Mouse (Mus musculus): Measurements from ENCODE around the gene S100a10.

Gene S100a10

GRCm38 (mm10) chr3:93547099-93547648 lies 7.7 kb upstream of the S100a10 start:
- DNase-seq (ENCODE audit: low read depth, low spot score), result peak; percentile 75

DNA sequence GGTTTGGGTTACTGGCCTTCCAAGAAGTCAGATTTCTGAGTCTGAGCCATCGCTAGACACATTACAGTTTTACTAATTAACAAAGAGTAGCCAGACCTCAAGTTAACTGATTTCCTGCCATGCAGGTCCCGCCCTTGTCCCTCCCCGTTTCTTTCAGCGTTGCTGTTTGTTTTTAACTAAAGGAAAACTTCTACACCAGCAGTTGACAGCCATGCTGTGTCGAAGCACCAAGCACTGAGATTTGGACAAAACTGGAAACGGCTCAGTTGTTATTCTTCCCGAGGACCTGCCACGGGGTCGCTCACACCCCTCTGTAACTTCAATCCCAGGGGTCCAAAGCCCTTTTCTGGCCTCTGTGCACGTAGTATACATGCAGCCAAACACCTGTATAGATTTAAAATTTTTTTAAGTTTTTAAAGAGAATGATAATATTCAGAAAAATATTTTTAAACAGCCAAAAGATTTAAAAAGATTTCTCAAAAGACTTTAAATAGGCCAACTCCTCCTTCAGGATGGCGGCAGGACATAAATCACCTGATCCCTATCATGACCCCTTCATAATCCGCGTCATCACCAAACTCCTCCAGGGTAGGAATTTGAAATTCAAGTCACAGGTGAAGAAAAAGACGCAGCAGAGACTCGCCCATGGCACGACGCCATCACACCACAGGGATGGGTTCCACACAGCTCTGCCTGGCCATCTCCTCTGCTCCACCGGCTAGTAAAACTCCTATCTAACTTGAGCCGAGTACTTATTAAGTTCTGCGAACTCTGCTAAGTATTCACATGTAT lies 6.9 kb upstream of the S100a10 start:
- no peak for DNase-seq (ENCODE audit: low read depth, low spot score)

GRCm38 (mm10) chr3:93548541-93549266 lies 6.2 kb upstream of the S100a10 start:
- no peak for DNase-seq (ENCODE audit: low read depth, low spot score)

DNA sequence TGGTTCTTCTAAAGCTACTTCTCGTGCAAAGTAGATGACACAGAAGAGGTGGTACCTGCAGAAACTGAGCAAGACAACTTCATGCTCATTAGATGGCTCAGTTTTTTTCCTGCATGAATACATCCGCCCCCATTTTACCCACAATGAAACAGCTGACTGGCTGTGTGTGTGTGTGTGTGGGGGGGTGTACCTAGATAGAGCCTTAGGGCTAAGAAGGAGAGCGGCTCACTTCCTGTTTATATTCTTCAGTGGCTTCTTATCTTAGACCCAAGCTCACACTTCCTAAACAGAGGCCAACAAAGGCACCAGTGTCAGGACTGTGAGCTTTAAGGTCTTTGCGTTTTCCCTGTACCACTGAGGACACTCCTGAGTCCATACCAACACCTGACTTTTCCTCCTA lies 4.9 kb upstream of the S100a10 start:
- peak; percentile 25 for DNase-seq (ENCODE audit: low read depth, low spot score)

- no peak for DNase-seq (ENCODE audit: low read depth, low spot score)
These were observed 2.7 kb upstream of the S100a10 start for GRCm38 (mm10) chr3:93551950-93552901.

- DNase-seq (ENCODE audit: low read depth, low spot score), result no peak
These were observed 1.6 kb upstream of the S100a10 start for GRCm38 (mm10) chr3:93553311-93553710.

GRCm38 (mm10) chr3:93553765-93554378 lies 1.0 kb upstream of the S100a10 start:
- peak; percentile 65 for DNase-seq (ENCODE audit: low read depth, low spot score)

GRCm38 (mm10) chr3:93554379-93554980 lies 400 bp upstream of the S100a10 start:
- no peak for DNase-seq (ENCODE audit: low read depth, low spot score)

DNA sequence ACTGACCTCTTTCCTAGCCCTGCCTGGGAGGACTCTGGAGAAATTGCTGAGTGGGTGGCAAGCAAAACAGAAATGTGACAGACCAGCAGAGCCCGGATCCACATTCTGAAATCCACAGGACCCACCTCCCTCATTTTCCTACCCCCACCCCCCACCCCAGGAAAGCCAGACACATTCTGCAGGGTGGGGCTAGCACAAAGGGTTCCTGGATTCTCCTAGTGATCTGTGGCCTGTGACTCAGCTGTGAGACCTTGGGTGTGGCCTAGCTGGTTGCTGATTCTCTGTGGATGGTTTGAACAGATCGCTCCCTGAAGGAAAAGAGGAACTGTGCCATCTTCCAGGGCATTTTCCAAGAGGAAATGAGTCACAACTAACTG lies 986 bp downstream of the S100a10 start:
- DNase-seq (ENCODE audit: low read depth, low spot score), result peak; percentile 83

- DNase-seq (ENCODE audit: low read depth, low spot score), result peak; percentile 18
These were observed 1.7 kb downstream of the S100a10 start for GRCm38 (mm10) chr3:93556599-93556998.

DNA sequence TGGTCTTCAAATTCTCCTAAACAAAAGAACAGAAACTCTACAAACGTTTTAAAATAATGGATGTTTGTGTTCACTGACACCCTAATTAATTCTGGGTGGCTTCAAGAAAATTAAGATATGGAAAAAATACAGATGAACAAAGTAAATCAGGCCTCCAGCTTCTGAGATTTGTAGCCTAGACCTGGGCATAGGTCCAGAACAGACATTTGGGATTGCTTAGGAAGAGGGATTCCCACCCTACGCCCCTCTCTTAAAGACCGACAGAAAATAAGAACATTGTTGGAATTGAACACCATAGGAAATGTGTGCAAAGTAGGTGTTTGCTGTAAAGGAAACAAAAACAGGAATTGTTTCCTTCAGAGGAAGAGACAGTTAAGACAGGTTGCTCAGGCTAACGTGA lies 2.6 kb downstream of the S100a10 start:
- DNase-seq (ENCODE audit: low read depth, low spot score), result no peak

DNA sequence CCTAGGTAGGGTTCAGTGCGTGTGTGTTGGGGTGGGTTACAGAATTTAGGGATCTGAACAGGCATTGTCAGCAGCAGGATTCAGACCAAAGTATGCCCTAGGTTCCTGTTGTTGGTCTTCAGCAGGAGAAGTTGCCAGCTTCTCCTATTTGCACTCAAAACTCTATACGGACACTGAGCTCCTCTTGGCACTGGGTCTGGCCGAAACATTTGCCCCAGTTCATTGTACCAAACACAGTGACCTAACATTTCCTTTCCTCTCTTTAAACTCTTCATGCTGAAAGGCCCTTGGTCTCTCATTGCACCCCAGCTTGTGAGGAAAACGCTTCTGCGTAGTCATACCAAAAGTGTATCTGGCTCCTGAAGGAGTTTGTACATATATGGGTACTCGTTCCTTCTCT lies 5.1 kb downstream of the S100a10 start:
- no peak for DNase-seq (ENCODE audit: low read depth, low spot score)

DNA sequence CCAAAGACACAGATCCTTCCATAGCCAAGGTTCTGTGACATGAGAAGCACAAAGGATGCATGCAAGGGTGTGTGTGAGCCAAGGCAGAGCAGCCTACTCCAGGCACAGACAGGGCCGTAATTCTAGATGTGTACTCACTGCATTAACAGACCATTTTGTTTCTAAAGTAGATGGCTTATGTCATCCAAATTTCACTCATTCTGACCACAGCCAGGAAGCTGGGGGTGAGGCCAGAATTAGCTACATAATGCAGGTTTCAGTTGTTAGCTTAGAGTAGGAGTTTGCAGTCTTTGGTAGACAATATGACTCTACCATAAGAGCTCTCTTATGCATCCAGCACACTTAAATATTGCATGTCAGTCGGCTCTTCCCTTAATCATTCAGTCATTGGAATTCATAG lies 7.5 kb downstream of the S100a10 start:
- no peak for DNase-seq (ENCODE audit: low read depth, low spot score)

DNA sequence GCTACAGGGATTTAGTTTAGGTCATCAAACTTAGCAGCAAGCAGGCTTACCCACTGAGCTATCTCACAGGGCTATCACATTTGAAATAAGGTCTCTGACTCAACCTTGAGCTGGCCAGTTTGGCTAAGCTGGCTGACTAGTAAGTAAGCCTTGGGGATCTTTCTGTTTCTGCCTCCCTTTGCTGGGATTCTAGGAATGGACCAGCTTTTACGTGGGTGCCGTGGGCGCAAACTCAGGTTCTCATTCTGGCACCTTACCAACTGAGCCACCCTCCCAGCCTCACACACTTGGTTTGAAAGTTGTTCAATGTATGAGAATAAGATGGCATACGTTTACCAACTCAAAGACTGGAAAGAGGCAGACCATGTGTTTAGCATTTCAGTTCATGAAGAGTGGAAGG lies 8.3 kb downstream of the S100a10 start:
- no peak for DNase-seq (ENCODE audit: low read depth, low spot score)

- no peak for DNase-seq (ENCODE audit: low read depth, low spot score)
These were observed 12.0 kb downstream of the S100a10 start for GRCm38 (mm10) chr3:93566892-93567291.

DNA sequence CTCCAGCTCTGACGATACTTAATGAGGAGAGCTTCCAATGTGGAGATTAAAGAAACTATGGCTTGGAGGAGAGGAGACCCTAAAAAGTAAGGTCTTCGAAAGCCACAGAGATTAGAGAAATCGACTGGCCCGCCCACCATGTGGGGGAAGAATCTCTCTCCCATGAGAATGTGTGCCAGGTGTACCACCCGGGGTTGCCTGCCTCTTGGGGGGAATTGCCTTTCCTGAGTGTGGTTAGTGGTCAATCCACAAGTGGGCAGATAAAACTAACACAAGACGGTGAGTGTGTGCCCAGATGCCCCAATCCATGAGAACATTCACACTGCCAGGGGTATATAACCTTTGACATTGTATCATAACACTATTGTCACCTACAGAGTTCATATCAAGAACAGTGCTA lies 12.8 kb downstream of the S100a10 start:
- DNase-seq (ENCODE audit: low read depth, low spot score), result no peak

DNA sequence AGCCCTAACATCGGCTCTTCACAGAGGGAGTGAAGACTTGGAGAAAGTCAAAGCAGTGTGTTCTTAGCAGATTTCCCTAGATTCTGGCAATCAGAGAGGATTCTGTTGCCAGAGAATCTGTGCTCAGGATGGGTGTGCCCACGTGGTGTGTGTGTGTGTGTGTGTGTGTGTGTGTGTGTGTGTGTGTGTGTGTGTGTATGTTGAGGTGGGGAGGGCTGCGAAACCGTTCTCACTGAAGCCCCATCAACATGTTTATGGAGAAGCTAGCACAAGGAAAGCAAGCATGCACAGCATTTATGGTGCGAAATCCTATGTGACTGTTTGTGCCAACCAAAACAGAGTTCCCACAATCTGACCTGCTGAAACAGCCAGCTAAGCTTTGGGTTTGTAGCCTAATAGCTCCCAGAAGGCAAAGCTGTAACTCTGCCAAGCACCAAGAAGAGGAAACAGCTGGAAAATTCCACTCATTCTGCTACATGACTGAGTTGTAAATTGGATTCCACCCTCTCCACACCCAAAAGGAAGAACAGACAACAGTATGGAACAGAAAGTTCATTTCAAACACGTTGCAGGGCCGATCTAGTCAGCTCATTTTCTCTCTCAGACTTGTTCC lies 13.7 kb downstream of the S100a10 start:
- DNase-seq (ENCODE audit: low read depth, low spot score), result peak; percentile 94

DNA sequence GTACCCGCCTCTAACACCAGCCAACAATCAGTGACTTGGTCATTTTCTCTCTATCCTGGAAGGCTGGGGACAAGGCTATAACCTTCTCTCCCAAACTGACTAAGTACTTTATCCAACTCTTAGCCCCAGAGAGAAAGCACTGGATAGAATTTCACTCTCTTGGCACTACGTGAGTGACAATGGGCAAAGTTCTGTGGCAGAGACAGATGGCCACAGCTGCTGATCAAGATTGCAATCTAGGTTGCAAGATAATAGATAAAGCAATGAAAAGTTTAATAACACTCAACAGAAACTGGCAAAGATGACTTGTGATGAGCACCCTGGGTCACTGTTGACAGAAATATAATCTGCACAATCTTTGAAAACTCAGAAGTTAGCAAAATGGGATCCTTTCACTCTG lies 14.2 kb downstream of the S100a10 start:
- no peak for DNase-seq (ENCODE audit: low read depth, low spot score)

- no peak for DNase-seq (ENCODE audit: low read depth, low spot score)
These were observed 17.3 kb downstream of the S100a10 start for GRCm38 (mm10) chr3:93572058-93572791.

All from skeletal muscle tissue, adult 2 months (tissue).